Mouse (Mus musculus) kidney, adult 2 months (tissue): ENCODE results near the gene Yipf2. TPM values are rescaled to one million over a fixed set of nuclear protein-coding genes. Genes with fewer than 3 reads are reported as not detected.

ENCODE experiments used
- DNase-seq: peaks from one replicate; pipeline ENCODE4 v3.0.0; 2021
- H3K27ac ChIP-seq: fragments of 200-500 bp; 2 replicates; pipeline ENCODE4 v1.5.1; 2012; ENCODE audit warnings: low read depth, low read length, control low read depth, inconsistent platforms; ENCODE audit not compliant: insufficient read depth
- H3K27me3 ChIP-seq: fragments of 200-500 bp; replicated peaks from 2 replicates; pipeline ENCODE4 v1.6.1; 2012; ENCODE audit warnings: mild to moderate bottlenecking, moderate library complexity, low read length, inconsistent platforms; ENCODE audit not compliant: control insufficient read depth, insufficient read depth
- H3K36me3 ChIP-seq: fragments of 200-500 bp; 2 replicates; pipeline ENCODE4 v1.6.1; 2012; ENCODE audit warnings: mild to moderate bottlenecking, moderate library complexity, low read length, inconsistent platforms; ENCODE audit not compliant: control insufficient read depth, insufficient read depth
- H3K4me1 ChIP-seq: fragments of 200-500 bp; 2 replicates; pipeline ENCODE4 v1.6.1; 2011; ENCODE audit warnings: low read length; ENCODE audit not compliant: control insufficient read depth, insufficient read depth
- H3K4me3 ChIP-seq: fragments of 200-500 bp; 2 replicates; pipeline ENCODE4 v1.5.1; 2011; ENCODE audit warnings: mild to moderate bottlenecking, low read depth, low read length, control low read depth; ENCODE audit not compliant: insufficient read depth
- CTCF ChIP-seq: fragments of 200-500 bp; conservative IDR thresholded peaks from 2 replicates; pipeline ENCODE4 v1.5.1; 2011; ENCODE audit warnings: low read depth, mild to moderate bottlenecking, control low read depth, low read length, moderate library complexity, mixed read lengths; ENCODE audit not compliant: insufficient read depth, insufficient read length
- POLR2A ChIP-seq: fragments of 200-500 bp; IDR thresholded peaks from one replicate; pipeline ENCODE4 v1.6.1; 2011; ENCODE audit warnings: low read depth, low read length, control low read depth
- WGBS: fragments of 180-500 bp; shearing (Covaris S2); methylation state at CpG from one replicate; pipeline ENCODE4 v1.1.7; 2018; 5-methylcytosine and 5-hydroxymethylcytosine counted together
- polyA plus RNA-seq: library from polyadenylated mRNA; depleted of rRNA; stranded (reverse); fragments of >200 nt; gene quantifications from 2 replicates; pipeline ENCODE4 v1.2.3, GENCODE M21; 2012

Yipf2 gene
- polyA plus RNA-seq, 1 experiment: 39.9 TPM

DNA sequence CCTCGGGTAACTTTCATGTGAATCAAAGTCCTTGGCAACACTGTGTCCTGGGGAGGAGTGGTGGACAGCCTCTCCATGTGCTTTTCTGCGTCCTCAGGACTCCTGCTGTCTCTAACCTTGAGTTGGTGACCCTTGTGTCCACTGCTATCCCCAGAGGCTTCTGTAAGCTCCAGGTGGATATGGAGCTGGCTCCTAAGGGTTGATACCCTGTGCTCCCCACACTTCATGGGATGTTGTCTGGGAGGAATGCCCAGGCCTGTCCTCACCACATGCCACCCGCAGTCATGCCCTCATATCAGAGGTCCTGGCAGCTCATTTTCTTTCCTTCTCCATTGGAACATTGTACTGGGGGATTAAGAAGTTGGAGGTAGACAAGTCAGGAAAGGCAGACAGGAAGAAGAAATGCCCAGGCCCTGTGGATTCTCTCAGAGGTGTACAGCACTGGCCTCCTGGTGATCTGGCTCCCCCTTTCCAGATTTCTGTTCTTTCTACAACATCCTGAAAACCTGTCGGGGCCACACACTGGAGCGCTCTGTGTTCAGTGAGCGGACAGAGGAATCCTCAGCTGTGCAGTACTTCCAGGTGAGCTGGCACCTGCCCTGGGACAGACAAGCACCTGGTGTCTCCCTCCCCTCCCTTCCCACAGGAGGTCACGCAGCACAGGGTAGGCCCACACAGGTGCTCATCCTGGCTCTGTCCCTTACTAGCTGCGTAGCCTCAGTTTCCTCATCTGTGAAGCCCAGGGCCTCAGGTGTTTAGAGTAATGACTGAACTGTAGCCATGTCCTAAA is 18.4 kb downstream of the Yipf2 start:
- Histone ChIP-seq H3K27ac (no peak overlapping the region), H3K4me3 (no peak overlapping the region), H3K4me1 (no peaks in the 10 kb centered on the region), H3K36me3 (no peaks in the 10 kb centered on the region), H3K27me3 (no peaks in the 10 kb centered on the region)
- WGBS: 88% methylated on average over 8 of the region's 8 CpGs
- DNase-seq: no peak
- TF ChIP-seq CTCF: no peak
- TF ChIP-seq POLR2A: no peak

DNA sequence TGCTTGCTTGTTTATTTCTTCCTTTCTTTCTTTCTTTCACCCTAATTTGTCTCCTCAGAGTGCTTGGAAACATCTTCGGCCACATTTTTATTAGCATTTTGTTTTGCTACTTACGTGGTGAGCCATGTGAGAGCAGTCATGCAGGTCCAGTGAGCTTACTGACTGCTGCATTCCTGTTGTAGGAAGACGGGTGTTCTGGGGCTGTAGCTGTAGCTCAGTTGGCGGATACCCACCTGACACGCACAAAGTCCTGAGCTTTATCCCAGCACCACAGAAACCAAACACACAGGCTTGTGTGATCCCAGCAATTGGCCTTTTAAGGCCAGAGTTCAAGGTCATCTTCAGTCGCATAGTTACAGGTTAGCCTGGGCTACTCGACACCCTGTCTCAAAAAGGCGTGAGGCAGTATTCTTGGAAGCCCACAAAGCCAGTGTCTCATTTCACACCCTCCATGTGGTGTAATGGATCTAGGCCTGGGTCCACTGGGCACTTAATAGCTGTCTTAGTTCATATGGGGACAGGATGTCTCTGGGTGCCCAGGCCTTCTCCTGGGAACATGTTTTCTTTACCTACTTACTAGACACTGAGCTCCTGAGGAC is 23.9 kb downstream of the Yipf2 start:
- DNase-seq: peak; percentile 21
- Histone ChIP-seq H3K4me3 (no peak overlapping the region), H3K36me3 (no peaks in the 10 kb centered on the region), H3K27ac (peak overlapping the region; percentile 69), H3K27me3 (no peaks in the 10 kb centered on the region), H3K4me1 (peaks cover 4% of the 10 kb centered on the region)
- TF ChIP-seq POLR2A (no peak), CTCF (no peak)
- WGBS: 49% methylated on average over 8 of the region's 8 CpGs

GRCm38 (mm10) chr9:21567051-21567450 is 25.6 kb downstream of the Yipf2 start:
- Histone ChIP-seq H3K27ac (no peak overlapping the region), H3K27me3 (no peaks in the 10 kb centered on the region), H3K36me3 (no peaks in the 10 kb centered on the region), H3K4me1 (peaks cover 4% of the 10 kb centered on the region), H3K4me3 (no peak overlapping the region)
- WGBS: 68% methylated on average over 2 of the region's 2 CpGs
- DNase-seq: no peak
- TF ChIP-seq POLR2A (no peak), CTCF (no peak)

DNA sequence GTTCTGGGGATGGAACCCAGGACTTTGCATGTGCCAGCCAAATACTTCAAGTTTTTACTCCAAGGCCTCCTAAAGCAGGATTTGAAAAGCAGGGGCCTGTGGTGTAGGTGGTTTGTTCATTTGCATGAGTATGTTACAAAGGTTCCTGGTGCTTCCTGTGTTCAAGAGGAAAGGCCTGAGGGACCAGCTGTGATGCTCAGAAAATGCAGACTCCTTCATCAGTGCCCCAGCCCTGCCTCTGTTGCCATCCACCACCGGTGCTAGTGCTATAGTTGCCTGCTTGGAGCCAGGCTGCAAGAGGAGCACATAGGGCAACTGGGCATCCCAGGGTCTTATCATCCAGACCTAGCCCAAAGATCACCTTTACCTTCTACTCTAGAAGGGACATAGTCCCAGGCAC is 26.1 kb downstream of the Yipf2 start:
- Histone ChIP-seq H3K27me3 (no peaks in the 10 kb centered on the region), H3K27ac (no peak overlapping the region), H3K4me3 (no peak overlapping the region), H3K36me3 (no peaks in the 10 kb centered on the region), H3K4me1 (peaks cover 4% of the 10 kb centered on the region)
- no peak for DNase-seq
- TF ChIP-seq CTCF: no peak
- no peak for TF ChIP-seq POLR2A
- 84% methylated on average over 1 of the region's 1 CpGs for WGBS

- TF ChIP-seq POLR2A: no peak
- no peak for TF ChIP-seq CTCF
- H3K27me3 ChIP-seq: no peaks in the 10 kb centered on the region
- WGBS: 66% methylated on average over 4 of the region's 4 CpGs
- H3K4me1 ChIP-seq: peaks cover 6% of the 10 kb centered on the region
- no peak overlapping the region for H3K4me3 ChIP-seq
- H3K27ac ChIP-seq: no peak overlapping the region
- DNase-seq: no peak
- H3K36me3 ChIP-seq: no peaks in the 10 kb centered on the region
These were observed 27.5 kb downstream of the Yipf2 start for GRCm38 (mm10) chr9:21565004-21565586.

GRCm38 (mm10) chr9:21564420-21564819 is 28.2 kb downstream of the Yipf2 start:
- 89% methylated on average over 1 of the region's 1 CpGs for WGBS
- H3K27me3 ChIP-seq: no peaks in the 10 kb centered on the region
- H3K36me3 ChIP-seq: no peaks in the 10 kb centered on the region
- no peak for DNase-seq
- TF ChIP-seq POLR2A: no peak
- H3K4me1 ChIP-seq: peaks cover 6% of the 10 kb centered on the region
- H3K4me3 ChIP-seq: no peak overlapping the region
- no peak overlapping the region for H3K27ac ChIP-seq

DNA sequence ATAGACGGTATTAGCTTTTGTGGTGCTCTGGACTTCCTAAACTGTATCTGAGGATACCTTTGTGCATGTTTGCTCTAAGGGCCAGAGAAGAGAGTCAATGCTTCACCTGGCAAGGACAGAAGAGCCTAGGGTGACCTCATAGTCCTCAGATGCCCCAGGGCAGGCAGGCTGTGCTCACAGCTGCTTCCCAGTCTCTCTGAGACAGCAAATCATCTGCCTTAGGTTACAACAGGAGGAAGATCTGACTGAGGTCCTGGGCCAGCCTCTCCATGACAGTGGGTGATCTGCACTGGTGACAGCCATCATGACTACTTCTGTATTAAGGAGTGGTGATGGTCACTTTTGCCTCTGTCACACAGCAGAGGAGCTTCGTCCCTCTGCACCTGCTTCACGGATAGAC is 33.5 kb downstream of the Yipf2 start:
- H3K27ac ChIP-seq: no peak overlapping the region
- 96% methylated on average over 3 of the region's 3 CpGs for WGBS

More for the DNA sequence above, 33.5 kb downstream of the Yipf2 start:
- DNase-seq: no peak
- Histone ChIP-seq H3K36me3 (no peaks in the 10 kb centered on the region), H3K4me3 (no peak overlapping the region), H3K27me3 (no peaks in the 10 kb centered on the region), H3K4me1 (peaks cover 8% of the 10 kb centered on the region)
- TF ChIP-seq CTCF (no peak), POLR2A (no peak)
